Mouse (Mus musculus): ENCODE data around the gene Pisd. TPM values are rescaled to one million over a fixed set of nuclear protein-coding genes. Genes with fewer than 3 reads are reported as not detected.

The Pisd gene
- 10 to 100 TPM; 53.0 to 66.6 TPM for total RNA-seq (2023)

DNA sequence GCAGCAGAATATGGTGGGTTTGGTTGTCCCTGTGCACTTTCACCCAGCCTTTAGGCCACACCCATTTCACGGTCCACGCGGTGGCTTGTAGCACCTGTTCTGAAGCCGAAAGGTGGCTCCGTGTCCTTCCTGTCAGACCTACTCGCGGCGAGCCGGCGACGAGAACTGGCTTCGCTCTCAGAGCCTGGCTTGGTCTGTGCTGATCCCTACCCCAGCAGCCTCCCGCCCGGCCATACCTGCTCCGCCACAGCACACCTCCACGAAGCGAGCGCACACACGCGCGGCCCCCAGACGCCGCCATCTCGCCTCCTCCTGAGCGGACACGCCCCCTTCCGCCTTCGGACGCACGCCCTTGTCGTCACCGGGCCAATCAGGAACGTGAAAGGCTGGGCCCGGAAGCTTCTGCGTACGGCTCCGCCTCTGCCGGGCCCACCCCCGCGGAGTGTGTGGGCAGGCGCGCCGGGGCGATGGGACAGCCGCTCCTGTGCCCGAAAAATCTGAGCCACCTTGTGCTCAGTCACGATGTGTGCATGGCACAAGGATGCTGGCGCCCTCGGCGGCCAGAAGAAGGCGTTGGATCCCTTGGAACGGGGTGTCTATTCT is at the start of gene Pisd:
TSS of gene Pisd (minus strand) at position 334 of the 603 bp plus-strand sequence.

DNA sequence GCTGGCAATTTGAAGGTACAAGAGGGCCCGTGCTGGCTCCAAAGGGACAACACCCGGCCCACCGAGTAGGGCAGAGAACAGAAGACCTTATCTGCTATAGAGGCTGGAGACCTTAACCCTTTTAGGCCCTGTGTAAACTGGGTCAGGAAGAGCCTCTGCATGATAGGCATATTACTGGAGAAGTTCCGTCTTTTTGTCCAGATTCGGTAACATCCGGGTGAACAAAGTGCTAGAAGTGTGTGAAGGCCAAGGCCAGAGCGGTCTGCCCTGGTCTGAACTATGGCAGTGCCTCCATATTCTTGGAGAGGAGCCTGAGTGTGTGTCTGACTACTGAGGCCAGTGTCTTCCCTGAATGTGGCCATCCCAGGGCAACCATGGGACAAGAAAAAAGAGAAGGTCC is 41.6 kb upstream of the Pisd start, which contains the start of gene Gm20671:
TSS of gene Gm20671 (minus strand) at position 101 of the 400 bp plus-strand sequence.

Other genes with a start within 250 kb of the Pisd start
- 1 to 10 TPM; 1.4 to 1.5 TPM for gene Yes1, start 174.5 kb downstream of the Pisd start, total RNA-seq (2023)
- gene Gm20671, start 41.5 kb upstream of the Pisd start, total RNA-seq (2023): not detected
- 10 to 100 TPM; 31.8 to 40.6 TPM for gene Prr14l, start 68.6 kb upstream of the Pisd start, total RNA-seq (2023)
- 10 to 100 TPM; 27.9 to 33.8 TPM for gene Depdc5, start 78.1 kb upstream of the Pisd start, total RNA-seq (2023)
- gene Ywhah, start 233.2 kb upstream of the Pisd start, total RNA-seq (2023): 100 to 1,000 TPM; 182 to 186 TPM